Mouse (Mus musculus): Measurements from ENCODE around the gene Cnn3.

Gene Cnn3

DNA sequence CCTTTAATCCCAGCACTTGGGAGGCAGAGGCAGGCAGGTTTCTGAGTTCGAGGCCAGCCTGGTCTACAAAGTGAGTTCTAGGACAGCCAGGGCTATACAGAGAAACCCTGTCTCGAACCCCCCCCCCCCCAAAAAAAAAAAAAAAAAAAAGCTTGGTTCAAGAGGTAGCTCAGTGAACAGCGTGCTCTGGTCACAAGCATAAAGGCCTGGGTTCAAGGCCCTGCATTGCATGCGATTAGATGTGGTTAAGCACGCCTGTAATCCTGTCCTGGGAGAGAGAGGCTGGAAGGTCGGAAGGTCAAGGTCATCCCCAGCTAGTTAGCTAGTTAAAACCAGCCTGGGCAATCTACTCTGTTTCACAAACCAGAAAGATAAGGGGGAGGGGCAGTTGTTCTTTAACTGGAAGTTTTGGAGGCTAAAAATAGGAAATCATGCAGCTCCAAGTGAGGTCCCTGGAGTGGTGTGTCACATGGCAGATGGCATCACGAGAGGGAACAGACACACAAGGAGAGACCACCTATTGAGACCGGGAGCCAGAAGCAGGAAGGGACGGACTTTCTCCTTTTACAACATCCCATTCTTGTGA lies 7.4 kb upstream of the Cnn3 start:
- DNase-seq: no peak

GRCm38 (mm10) chr3:121422405-121422804 lies 3.9 kb upstream of the Cnn3 start:
- no peak for DNase-seq

GRCm38 (mm10) chr3:121426621-121427519 lies 573 bp downstream of the Cnn3 start:
- peak; percentile 83 to 87 for DNase-seq

- DNase-seq: peak; percentile 24 to 33
Observed at GRCm38 (mm10) chr3:121427520-121427908, 1.2 kb downstream of the Cnn3 start.

- DNase-seq: no peak
Observed at GRCm38 (mm10) chr3:121428230-121428629, 1.9 kb downstream of the Cnn3 start.

DNA sequence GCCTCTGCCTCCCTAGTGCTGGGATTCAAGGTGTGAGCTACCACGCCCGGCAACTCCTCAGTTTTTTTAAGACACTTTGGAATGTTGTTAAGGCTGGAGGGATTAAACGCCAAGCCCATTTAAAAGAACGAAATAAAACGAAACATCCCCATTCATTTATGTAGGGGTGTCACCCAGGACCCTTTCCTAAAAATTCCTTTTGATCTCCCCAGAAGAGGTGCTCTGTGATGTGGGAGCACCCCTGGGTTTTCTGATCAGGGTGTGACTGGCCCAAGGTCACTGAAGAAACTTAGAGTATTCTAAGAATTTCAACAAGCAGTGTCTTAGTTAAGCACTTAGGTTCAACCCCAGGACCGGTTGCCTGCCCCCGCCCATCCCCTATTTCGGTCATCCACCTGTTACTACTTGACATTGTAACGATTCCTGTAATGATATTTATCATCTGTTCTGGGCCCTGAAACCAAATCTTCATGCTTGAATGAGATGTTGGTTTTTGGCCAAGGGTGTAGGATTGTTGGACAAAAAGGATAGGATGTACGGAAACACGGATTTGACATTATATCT lies 2.5 kb downstream of the Cnn3 start:
- DNase-seq: no peak

- DNase-seq: no peak
Observed at GRCm38 (mm10) chr3:121429469-121429868, 3.2 kb downstream of the Cnn3 start.

DNA sequence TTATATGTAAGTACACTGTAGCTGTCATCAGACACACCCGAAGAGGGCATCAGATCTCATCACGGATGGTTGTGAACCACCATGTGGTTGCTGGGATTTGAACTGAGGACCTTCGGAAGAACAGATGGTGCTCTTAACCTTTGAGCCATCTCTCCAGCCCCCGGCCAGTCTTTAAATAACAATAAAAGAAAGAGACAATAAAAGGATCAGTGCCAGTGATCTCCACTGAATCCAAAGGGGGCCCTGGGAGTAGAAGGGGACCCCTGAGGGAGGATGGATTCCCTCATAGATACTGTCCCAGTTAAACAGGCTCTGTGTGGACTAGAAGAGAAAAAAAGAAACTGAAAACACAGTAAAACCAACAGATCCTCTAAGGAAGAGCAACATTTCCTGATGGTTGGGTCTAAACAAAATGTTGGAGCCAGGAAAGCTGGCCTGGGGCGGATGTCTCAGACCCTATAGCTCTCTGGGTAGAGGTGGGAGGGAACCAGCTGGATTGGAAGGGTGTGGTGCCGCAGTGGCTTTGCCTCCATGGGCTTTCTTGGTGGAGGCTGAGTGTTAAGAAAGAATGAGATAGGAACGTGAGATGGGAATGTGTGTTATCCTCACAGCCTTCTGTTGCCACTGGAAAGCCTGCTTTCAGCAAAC lies 4.1 kb downstream of the Cnn3 start:
- DNase-seq: no peak

GRCm38 (mm10) chr3:121433359-121433758 lies 7.1 kb downstream of the Cnn3 start:
- no peak for DNase-seq

DNA sequence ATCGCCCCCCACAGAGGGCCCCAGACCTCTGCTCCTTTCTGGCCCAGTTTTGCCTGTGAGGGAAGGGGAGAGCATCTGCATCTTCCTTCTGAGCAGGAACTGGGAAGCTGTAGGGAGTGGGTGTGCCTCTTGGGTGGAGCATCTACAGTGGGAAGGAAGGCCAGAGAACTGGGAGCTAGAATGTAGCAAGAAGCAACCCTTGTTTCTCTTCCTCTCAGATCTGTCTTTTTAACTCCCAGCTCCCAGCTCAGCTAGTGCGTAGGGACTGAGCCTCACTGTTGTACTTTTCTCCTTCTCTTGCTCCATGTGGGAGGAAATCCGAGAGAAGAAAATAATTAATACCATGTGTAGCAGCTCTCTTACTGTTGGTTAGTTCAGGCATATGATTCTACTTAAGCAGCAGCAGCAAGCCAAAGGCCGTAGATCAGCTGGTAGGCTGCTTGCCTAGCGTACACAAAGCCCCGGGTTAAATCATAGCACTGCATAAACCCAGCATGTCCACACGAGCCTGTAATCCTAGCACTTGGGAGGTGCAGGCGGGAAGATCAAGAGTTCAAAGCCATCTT lies 7.8 kb downstream of the Cnn3 start:
- no peak for DNase-seq

DNA sequence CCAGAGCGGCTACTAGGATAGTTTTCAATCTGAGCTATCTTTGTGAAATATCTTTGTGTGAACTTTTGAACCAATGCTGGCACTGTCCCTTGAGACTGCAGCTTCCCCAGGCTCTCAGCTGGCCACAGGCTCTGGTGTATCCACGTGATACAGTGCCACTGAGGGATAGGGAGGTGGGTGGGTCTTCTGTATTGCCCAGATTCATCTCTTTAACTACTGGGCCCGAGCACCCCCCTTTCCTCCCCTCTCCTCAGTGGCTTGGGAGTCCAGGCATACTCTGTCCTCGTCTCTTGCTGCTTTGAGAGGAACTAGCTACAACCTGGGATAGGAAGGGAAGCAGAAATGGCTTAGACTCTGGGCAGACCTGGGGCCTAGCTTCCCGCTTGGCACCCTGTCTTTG lies 9.0 kb downstream of the Cnn3 start:
- no peak for DNase-seq

DNA sequence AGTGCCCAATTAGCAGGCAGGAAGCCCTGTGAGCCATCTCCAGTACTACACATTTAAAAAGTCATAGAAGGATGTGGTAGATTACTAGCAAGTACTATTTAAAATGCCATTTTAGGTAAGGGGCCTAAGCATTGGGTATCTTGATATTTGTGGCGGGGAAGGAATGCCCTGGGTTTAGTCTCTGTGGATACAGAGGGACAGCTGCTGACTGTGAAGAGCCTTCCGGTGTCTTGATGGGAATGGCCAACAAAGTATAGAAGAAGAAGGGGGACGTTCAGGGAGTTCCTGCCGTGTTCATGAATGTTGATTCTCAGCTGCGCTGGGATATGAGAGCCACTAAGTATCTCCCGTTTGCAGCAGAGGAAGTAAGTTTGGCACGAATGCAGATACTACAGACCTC lies 10.8 kb downstream of the Cnn3 start:
- DNase-seq: no peak

DNA sequence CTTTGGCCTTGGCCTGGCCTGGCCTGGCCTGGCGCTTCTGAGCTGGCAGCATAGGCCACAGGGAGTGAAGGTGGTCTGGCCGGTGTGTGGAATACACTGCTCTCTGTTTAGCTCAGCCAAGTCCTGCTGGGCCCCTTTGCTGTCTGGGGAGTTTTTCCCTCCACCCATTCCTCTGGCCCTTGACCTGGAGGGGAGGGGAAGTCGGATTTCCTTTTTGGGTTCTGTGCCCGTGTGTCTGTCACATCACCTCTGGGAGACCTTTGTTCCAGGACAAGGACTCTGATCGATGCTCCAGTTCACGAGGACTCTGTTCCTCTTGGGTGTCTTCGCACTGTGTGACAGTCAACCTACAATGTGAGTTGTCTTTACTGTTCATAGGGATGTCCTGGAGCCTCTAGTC lies 11.7 kb downstream of the Cnn3 start:
- no peak for DNase-seq

- DNase-seq: no peak
Observed at GRCm38 (mm10) chr3:121439623-121440161, 13.4 kb downstream of the Cnn3 start.

DNA sequence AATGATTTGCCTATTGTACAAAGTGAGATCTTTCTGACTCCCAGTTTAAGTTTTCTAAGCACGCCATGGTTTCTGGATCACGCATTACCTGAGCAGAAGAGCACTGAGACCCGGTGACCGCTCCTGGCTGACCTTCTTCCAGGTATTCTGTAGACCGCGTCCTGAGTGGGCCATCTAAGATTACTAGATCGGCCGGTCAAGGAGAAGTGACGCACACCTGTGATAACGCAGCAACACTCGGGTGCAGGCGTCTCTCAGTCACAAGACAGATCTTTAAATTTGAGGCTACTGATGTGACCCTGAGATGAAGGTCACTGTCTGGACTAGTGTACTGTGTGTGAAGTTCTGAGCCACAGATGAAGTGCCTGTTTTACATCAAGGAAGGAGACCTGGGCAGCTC lies 15.2 kb downstream of the Cnn3 start:
- DNase-seq: no peak

DNA sequence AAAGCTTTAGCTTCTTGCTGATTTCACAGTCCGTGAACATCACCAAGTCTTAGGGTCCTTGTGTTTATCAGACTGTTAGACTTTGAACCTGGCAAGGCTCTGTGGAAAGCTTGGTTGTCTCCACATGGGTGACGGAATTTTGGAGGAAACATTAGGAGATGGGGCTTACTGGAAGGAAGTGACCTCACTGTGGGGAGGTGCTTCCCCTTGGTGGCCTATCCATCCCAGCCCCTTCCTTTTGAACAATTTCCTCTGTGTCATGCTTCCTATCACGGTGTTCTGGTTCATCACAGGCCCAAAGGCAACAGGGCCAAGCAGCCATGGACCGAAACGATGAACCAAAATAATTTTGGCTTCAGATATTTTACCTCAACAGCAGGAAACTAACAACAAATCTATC lies 16.0 kb downstream of the Cnn3 start:
- DNase-seq: no peak

- DNase-seq: peak; percentile 9 to 12
Observed at GRCm38 (mm10) chr3:121443861-121444271, 17.6 kb downstream of the Cnn3 start.

DNA sequence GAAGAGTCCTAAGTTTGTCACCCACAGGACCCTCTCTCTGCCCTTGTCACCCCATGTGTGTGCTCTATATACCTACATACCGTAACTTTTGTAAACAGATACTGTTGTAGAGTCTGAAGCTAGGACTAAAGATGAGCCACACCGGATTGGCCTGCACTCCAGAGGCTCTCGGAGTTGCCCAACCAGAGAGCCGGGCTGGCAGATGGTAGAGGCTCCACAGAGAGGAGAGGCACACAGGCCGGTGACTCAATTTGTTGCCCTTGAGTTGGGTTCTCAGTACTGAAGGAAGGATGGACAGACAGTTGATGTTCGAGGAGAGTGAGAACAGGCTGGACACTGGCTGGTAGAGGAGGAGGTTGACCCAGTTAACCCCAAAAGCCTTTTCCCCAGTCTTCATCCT lies 18.1 kb downstream of the Cnn3 start:
- DNase-seq: no peak

- no peak for DNase-seq
Observed at GRCm38 (mm10) chr3:121446454-121446853, 20.2 kb downstream of the Cnn3 start.

DNA sequence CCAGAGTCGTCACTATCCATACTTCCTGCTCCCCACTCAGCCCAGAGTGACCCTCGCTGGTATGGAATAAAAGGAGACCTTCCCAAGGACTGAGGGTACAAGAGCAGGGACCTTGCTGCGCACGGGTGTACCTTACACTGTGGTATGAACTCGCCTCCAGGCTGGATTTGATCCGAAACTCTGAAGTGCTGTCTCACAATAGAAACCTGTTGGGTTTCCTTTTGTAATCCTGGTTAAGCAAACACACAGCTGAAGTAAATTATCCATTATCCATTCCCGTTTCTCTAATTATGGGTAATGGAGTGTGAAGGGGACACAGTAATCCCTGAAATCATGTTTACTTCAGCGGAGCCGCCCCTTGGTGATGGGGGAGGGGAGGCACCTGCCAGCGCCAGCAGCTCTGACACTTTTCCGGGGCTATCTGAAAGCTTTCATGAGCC lies 21.8 kb downstream of the Cnn3 start:
- no peak for DNase-seq

GRCm38 (mm10) chr3:121448606-121449005 lies 22.3 kb downstream of the Cnn3 start:
- DNase-seq: no peak

- no peak for DNase-seq
Observed at GRCm38 (mm10) chr3:121449527-121449926, 23.2 kb downstream of the Cnn3 start.

GRCm38 (mm10) chr3:121451404-121451803 lies 25.1 kb downstream of the Cnn3 start:
- no peak for DNase-seq

Measured in thymus, postnatal 36 days (tissue).